Mouse (Mus musculus) E14TG2a.4 (cell line): ENCODE measurements around the gene Epop.

Source experiments
- CTCF ChIP-seq: conservative IDR thresholded peaks from 2 replicates; pipeline ENCODE4 v1.5.1; 2014; ENCODE audit warnings: low read length
- NANOG ChIP-seq: IDR thresholded peaks from 2 replicates; pipeline ENCODE4 v1.6.1; 2014; ENCODE audit warnings: borderline replicate concordance, low read length, mixed read lengths
- POU5F1 ChIP-seq: IDR thresholded peaks from 2 replicates; pipeline ENCODE4 v1.6.1; 2014; ENCODE audit warnings: low read length, borderline replicate concordance

DNA sequence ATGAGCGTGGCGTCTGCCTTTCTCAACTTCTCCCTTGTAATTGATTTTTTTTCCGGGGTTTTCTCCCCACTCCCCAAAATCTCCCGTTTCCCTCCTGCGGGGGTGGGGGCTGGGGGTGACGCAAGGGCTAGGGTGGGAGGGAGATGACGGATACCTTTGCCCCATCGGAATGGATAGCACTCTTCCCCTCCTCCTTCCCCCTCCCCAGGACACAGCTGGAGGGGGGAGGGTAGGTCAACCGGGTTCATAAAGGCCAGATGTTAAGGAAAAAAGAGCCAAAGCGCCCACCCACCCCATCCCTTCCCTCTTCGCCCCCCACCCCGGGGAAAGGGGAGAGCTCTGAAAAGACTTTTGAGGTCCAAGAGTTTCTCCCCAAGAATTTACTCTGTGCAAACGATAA lies 3.1 kb downstream of the Epop start:
- TF ChIP-seq CTCF (no peak), POU5F1 (no peak), NANOG (no peak)
